In genomic region chr2:39295435-39295834, GRCm38 (mm10) we compare ENCODE assay signal across 25 mouse cellular contexts.
"Had no signal": no experiment of that assay in that cellular context is flagged by ENCODE, and none has a peak within 500 bp of the region (broad histone marks: within the 10 kb centered on the region; RNA-seq: fewer than 3 reads in every experiment).

No protein-coding gene starts in this region.

- H3K36me3 ChIP-seq: heart, embryonic 13.5 days; heart, embryonic 15.5 days; hindbrain, embryonic 13.5 days; hindbrain, embryonic 15.5 days; kidney, embryonic 15.5 days; limb, embryonic 10.5 days; limb, embryonic 12.5 days; liver, embryonic 13.5 days had no signal

- H3K27me3 ChIP-seq: heart, embryonic 13.5 days; heart, embryonic 15.5 days; hindbrain, embryonic 13.5 days; hindbrain, embryonic 15.5 days; kidney, embryonic 15.5 days; limb, embryonic 12.5 days; liver, embryonic 13.5 days had no signal

- H3K4me3 ChIP-seq: heart, adult 2 months; heart, embryonic 13.5 days; heart, embryonic 15.5 days; hindbrain, embryonic 13.5 days; hindbrain, embryonic 15.5 days; kidney, embryonic 15.5 days; left cerebral cortex, adult 2 months; limb, embryonic 10.5 days; limb, embryonic 12.5 days; liver, embryonic 13.5 days had no signal

- DNase-seq: gastrocnemius, postnatal 14 days; gastrocnemius, postnatal 36 days; heart, adult 11 months; heart, adult 2 months; heart, postnatal 14 days; heart, postnatal 36 days; kidney, adult 11 months; kidney, adult 2 months; kidney, adult 9 months; kidney, postnatal 14 days; kidney, postnatal 36 days; liver; liver, embryonic 13.5 days had no signal

- H3K9ac ChIP-seq: heart, embryonic 13.5 days; heart, embryonic 15.5 days; hindbrain, embryonic 13.5 days; hindbrain, embryonic 15.5 days; kidney, embryonic 15.5 days; limb, embryonic 12.5 days; liver, embryonic 13.5 days had no signal

- H3K4me1 ChIP-seq: heart, embryonic 13.5 days; heart, embryonic 15.5 days; hindbrain, embryonic 13.5 days; hindbrain, embryonic 15.5 days; kidney, embryonic 15.5 days; limb, embryonic 10.5 days; limb, embryonic 12.5 days; liver, embryonic 13.5 days had no signal

- H3K4me2 ChIP-seq: heart, embryonic 11.5 days; heart, embryonic 13.5 days; heart, embryonic 15.5 days; hindbrain, embryonic 13.5 days; hindbrain, embryonic 15.5 days; kidney, embryonic 15.5 days; limb, embryonic 12.5 days; liver, embryonic 11.5 days; liver, embryonic 13.5 days had no signal

- H3K27ac ChIP-seq: heart, adult 2 months; heart, embryonic 13.5 days; heart, embryonic 15.5 days; hindbrain, embryonic 13.5 days; hindbrain, embryonic 15.5 days; hindbrain, postnatal 0 days; kidney, embryonic 15.5 days; kidney, postnatal 0 days; left cerebral cortex, adult 2 months; limb, embryonic 10.5 days; limb, embryonic 12.5 days; liver, embryonic 13.5 days had no signal

- H3K9me3 ChIP-seq: heart, embryonic 13.5 days; heart, embryonic 15.5 days; hindbrain, embryonic 13.5 days; hindbrain, embryonic 15.5 days; kidney, embryonic 15.5 days; limb, embryonic 10.5 days; limb, embryonic 12.5 days; liver, embryonic 13.5 days had no signal
